Mouse (Mus musculus) heart, postnatal 0 days (tissue): ENCODE measurements around the gene Nfib. TPM values are rescaled to one million over a fixed set of nuclear protein-coding genes. Genes with fewer than 3 reads are reported as not detected.
A peak's percentile ranks its signal among the peaks of the same experiment; 100 is the strongest.

Experiments used
- ATAC-seq: fragments of 200-750 bp; cut with Nextera tagmentation; 2 replicates; pipeline ENCODE4 v1.8.0; 2017; ENCODE audit warnings: low read depth, moderate number of reproducible peaks, moderate library complexity; ENCODE audit not compliant: insufficient read depth
- DNase-seq: peaks from one replicate; pipeline ENCODE4 v3.0.0-alpha.2; 2016; ENCODE audit warnings: low spot score
- H3K27ac ChIP-seq: fragments of 300-500 bp; sonication (generic); 2 replicates; pipeline ENCODE4 v1.5.1; 2014; ENCODE audit warnings: low read depth, mild to moderate bottlenecking
- H3K27me3 ChIP-seq: fragments of 300-500 bp; sonication (generic); 2 replicates; pipeline ENCODE4 v1.6.1; 2014; ENCODE audit warnings: low read length, mixed read lengths; ENCODE audit not compliant: control insufficient read depth, insufficient read depth
- H3K36me3 ChIP-seq: fragments of 300-500 bp; sonication (generic); replicated peaks from 2 replicates; pipeline ENCODE4 v1.6.1; 2014; ENCODE audit warnings: low read length, mixed read lengths; ENCODE audit not compliant: control insufficient read depth, insufficient read depth
- H3K4me1 ChIP-seq: fragments of 300-500 bp; sonication (generic); 2 replicates; pipeline ENCODE4 v1.6.1; 2014; ENCODE audit warnings: antibody characterized with exemption; ENCODE audit not compliant: control insufficient read depth, insufficient read depth
- H3K4me2 ChIP-seq: fragments of 300-500 bp; sonication (generic); 2 replicates; pipeline ENCODE4 v1.6.1; 2014; ENCODE audit warnings: low read depth, mild to moderate bottlenecking, low read length, moderate library complexity
- H3K4me3 ChIP-seq: fragments of 300-500 bp; sonication (generic); 2 replicates; pipeline ENCODE4 v1.5.1; 2014; ENCODE audit warnings: low read depth, low read length
- H3K9ac ChIP-seq: fragments of 300-500 bp; sonication (generic); replicated peaks from 2 replicates; pipeline ENCODE4 v1.6.1; 2014; ENCODE audit warnings: low read depth, low read length, mixed read lengths
- H3K9me3 ChIP-seq: fragments of 300-500 bp; sonication (generic); replicated peaks from 2 replicates; pipeline ENCODE4 v1.6.1; 2016; ENCODE audit warnings: low read length; ENCODE audit not compliant: control insufficient read depth
- CTCF ChIP-seq: IDR thresholded peaks from 2 replicates; pipeline ENCODE4 v1.5.1; 2016; ENCODE audit warnings: antibody characterized with exemption, control low read depth, low read depth
- EP300 ChIP-seq: IDR thresholded peaks from 2 replicates; pipeline ENCODE4 v1.6.1; 2016; ENCODE audit warnings: antibody characterized with exemption, low read depth
- WGBS: fragments of 180-500 bp; shearing (Covaris S2); extraction: QIAGEN DNeasy Blood & Tissue Kit; methylation state at CpG from one replicate; pipeline ENCODE4 v1.1.7; 2014; 5-methylcytosine and 5-hydroxymethylcytosine counted together
- polyA plus RNA-seq: library from polyadenylated mRNA; unstranded; fragments of >200 nt; fragmentation: Nextera tagmentation; extraction: Ambion mirVana; gene quantifications from 2 replicates; pipeline ENCODE4 v1.2.1, GENCODE M21; 2015
- total RNA-seq: library from RNA; depleted of rRNA; stranded (reverse); fragments of >200 nt; gene quantifications from 2 replicates; pipeline ENCODE4 v1.2.3, GENCODE M21; 2014; ENCODE audit warnings: low replicate concordance

The Nfib gene
- total and polyA plus RNA-seq, 2 experiments from 2014 or later: 44.0 to 82.0 TPM

- 0 out of 2 replicates have a peak, but pooled peaks cover 3% of the 10 kb centered on the region for H3K36me3 ChIP-seq
- 36% methylated on average over 4 of the region's 4 CpGs for whole genome bisulfite sequencing
- H3K4me1 ChIP-seq: peaks cover 49% of the 10 kb centered on the region
- H3K27ac ChIP-seq: peak overlapping the region; percentile 79
- H3K9me3 ChIP-seq: no peaks in the 10 kb centered on the region
- H3K9ac ChIP-seq: no peak overlapping the region; the same call in 1 of the 2 replicates
- H3K4me2 ChIP-seq: no peak overlapping the region
- DNase-seq (no peak), ATAC-seq (no peak)
- TF ChIP-seq CTCF (no peak), EP300 (no peak)
- no peak overlapping the region for H3K4me3 ChIP-seq
- no peaks in the 10 kb centered on the region for H3K27me3 ChIP-seq
Measured at GRCm38 (mm10) chr4:82385638-82386037, 319.9 kb downstream of the Nfib start.

- no peak overlapping the region for H3K4me2 ChIP-seq
- no peaks in the 10 kb centered on the region for H3K9me3 ChIP-seq
- H3K4me3 ChIP-seq: no peak overlapping the region
- peak overlapping the region; percentile 79 for H3K27ac ChIP-seq
- no peak for DNase-seq
- ATAC-seq: peak; percentile 56; the same call in 1 of the 2 replicates
- H3K36me3 ChIP-seq: no peaks in the 10 kb centered on the region
- WGBS: 30% methylated on average over 11 of the region's 11 CpGs
- H3K27me3 ChIP-seq: no peaks in the 10 kb centered on the region
- TF ChIP-seq EP300 (no peak), CTCF (no peak)
- H3K4me1 ChIP-seq: peaks cover 46% of the 10 kb centered on the region
- no peak overlapping the region for H3K9ac ChIP-seq
Measured at GRCm38 (mm10) chr4:82383991-82384731, 321.4 kb downstream of the Nfib start.

DNA sequence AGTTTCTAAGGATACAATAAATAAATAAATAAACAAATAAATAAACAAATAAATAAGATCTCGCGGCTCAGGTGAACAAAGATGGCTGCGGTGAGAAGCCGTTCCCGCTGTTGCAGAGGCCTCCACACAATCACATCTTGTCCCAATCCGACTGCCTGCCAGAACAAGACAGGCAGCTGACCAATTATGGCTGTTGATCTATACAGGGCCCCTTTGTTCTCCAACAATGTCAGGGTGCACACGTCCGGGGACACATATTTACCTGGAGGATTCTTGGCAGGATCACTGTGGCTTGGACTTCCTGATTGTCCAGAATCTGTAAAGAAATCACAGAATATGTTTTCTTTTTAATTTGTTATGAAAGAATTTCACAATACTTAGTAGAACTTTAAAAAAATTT lies 322.2 kb downstream of the Nfib start:
- Histone ChIP-seq H3K4me2 (no peak overlapping the region), H3K27me3 (no peaks in the 10 kb centered on the region), H3K4me3 (no peak overlapping the region), H3K9me3 (no peaks in the 10 kb centered on the region), H3K9ac (no peak overlapping the region), H3K27ac (peak overlapping the region; percentile 79), H3K36me3 (no peaks in the 10 kb centered on the region), H3K4me1 (peaks cover 43% of the 10 kb centered on the region)
- ATAC-seq: 0 out of 2 replicates have a peak, but pooled peaks have one; percentile 40
- WGBS: 58% methylated on average over 8 of the region's 8 CpGs
- no peak for TF ChIP-seq EP300
- no peak for TF ChIP-seq CTCF
- no peak for DNase-seq

DNA sequence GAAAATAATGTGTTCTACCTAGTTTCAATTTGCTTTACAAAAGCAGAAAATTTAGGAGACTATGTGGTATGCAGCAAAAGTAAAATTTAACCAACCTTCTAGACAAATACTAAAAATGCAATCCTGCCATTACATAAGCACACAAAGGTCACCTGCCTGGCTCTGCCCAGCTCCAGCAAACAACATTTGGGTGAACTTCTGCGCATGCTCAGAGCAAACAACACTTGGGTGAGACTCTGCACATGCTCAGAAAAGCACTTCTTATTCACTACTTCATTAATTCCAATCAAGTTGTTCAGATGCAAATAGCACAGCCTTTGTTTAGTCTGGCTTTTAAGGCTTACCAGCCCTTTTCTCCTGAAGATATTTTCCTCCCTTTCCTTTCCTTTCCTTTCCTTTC lies 323.8 kb downstream of the Nfib start:
- DNase-seq (no peak), ATAC-seq (no peak)
- H3K4me3 ChIP-seq: no peak overlapping the region
- no peak overlapping the region for H3K4me2 ChIP-seq
- no peaks in the 10 kb centered on the region for H3K9me3 ChIP-seq
- WGBS: 79% methylated on average over 1 of the region's 1 CpGs
- no peaks in the 10 kb centered on the region for H3K36me3 ChIP-seq
- H3K27ac ChIP-seq: no peak overlapping the region
- no peak overlapping the region for H3K9ac ChIP-seq
- TF ChIP-seq CTCF: no peak
- peaks cover 28% of the 10 kb centered on the region for H3K4me1 ChIP-seq
- H3K27me3 ChIP-seq: no peaks in the 10 kb centered on the region

- Histone ChIP-seq H3K36me3 (no peaks in the 10 kb centered on the region), H3K9ac (no peak overlapping the region), H3K27me3 (no peaks in the 10 kb centered on the region), H3K4me3 (no peak overlapping the region), H3K4me2 (no peak overlapping the region), H3K4me1 (peaks cover 20% of the 10 kb centered on the region), H3K9me3 (no peaks in the 10 kb centered on the region), H3K27ac (no peak overlapping the region)
- TF ChIP-seq CTCF: no peak
- no peak for TF ChIP-seq EP300
- DNase-seq (no peak), ATAC-seq (no peak)
Measured at GRCm38 (mm10) chr4:82380578-82380977, 325.0 kb downstream of the Nfib start.

GRCm38 (mm10) chr4:82378050-82378449 lies 327.5 kb downstream of the Nfib start:
- Histone ChIP-seq H3K27ac (no peak overlapping the region), H3K4me1 (peaks cover 3% of the 10 kb centered on the region; the same call in 1 of the 2 replicates), H3K27me3 (no peaks in the 10 kb centered on the region), H3K4me2 (no peak overlapping the region), H3K36me3 (0 out of 2 replicates have a peak, but pooled peaks cover 4% of the 10 kb centered on the region), H3K9me3 (no peaks in the 10 kb centered on the region), H3K9ac (no peak overlapping the region), H3K4me3 (no peak overlapping the region)
- no peak for DNase-seq
- no peak for TF ChIP-seq EP300
- no peak for TF ChIP-seq CTCF
- 81% methylated on average over 3 of the region's 3 CpGs for WGBS
- ATAC-seq: no peak
